Mouse (Mus musculus) spleen, adult 2 months (tissue): Measurements from ENCODE around the gene Esyt3. TPM values are rescaled to one million over a fixed set of nuclear protein-coding genes. Genes with fewer than 3 reads are reported as not detected.

ENCODE experiments used
- DNase-seq, 2 experiments: peaks; one replicate each; pipeline versions ENCODE4 v3.0.0 to v3.0.0-alpha.2; 2012 to 2021; ENCODE audit warnings: low spot score in 2 of 2, low read depth in 1 of 2
- H3K27ac ChIP-seq: fragments of 200-500 bp; 2 replicates; pipeline ENCODE4 v1.5.1; 2012; ENCODE audit warnings: low read length, inconsistent platforms; ENCODE audit not compliant: insufficient read depth
- H3K27me3 ChIP-seq: fragments of 200-500 bp; 2 replicates; pipeline ENCODE4 v1.6.1; 2012; ENCODE audit warnings: mild to moderate bottlenecking, moderate library complexity, low read length, inconsistent platforms; ENCODE audit not compliant: control insufficient read depth, insufficient read depth
- H3K36me3 ChIP-seq: fragments of 200-500 bp; 2 replicates; pipeline ENCODE4 v1.6.1; 2012; ENCODE audit warnings: mild to moderate bottlenecking, low read length, inconsistent platforms; ENCODE audit not compliant: control insufficient read depth, insufficient read depth
- H3K4me1 ChIP-seq: fragments of 200-500 bp; 2 replicates; pipeline ENCODE4 v1.6.1; 2011; ENCODE audit warnings: inconsistent platforms; ENCODE audit not compliant: control insufficient read depth, insufficient read depth, insufficient read length
- H3K4me3 ChIP-seq: fragments of 200-500 bp; 2 replicates; pipeline ENCODE4 v1.5.1; 2011; ENCODE audit warnings: mild to moderate bottlenecking, inconsistent platforms; ENCODE audit not compliant: insufficient read depth, insufficient read length; ENCODE audit errors: extremely low read depth
- CTCF ChIP-seq: fragments of 200-500 bp; IDR thresholded peaks from 2 replicates; pipeline ENCODE4 v1.5.1; 2011; ENCODE audit warnings: mild to moderate bottlenecking, inconsistent platforms; ENCODE audit not compliant: insufficient read depth, insufficient read length, insufficient replicate concordance; ENCODE audit errors: extremely low read depth
- POLR2A ChIP-seq: fragments of 200-500 bp; IDR thresholded peaks from 2 replicates; pipeline ENCODE4 v1.6.1; 2011; ENCODE audit warnings: low read depth, low read length, inconsistent platforms
- whole genome bisulfite sequencing: fragments of 180-500 bp; shearing (Covaris S2); methylation state at CpG from one replicate; pipeline ENCODE4 v1.1.7; 2018; 5-methylcytosine and 5-hydroxymethylcytosine counted together
- polyA plus RNA-seq: library from polyadenylated mRNA; depleted of rRNA; stranded (reverse); fragments of >200 nt; gene quantifications from 2 replicates; pipeline ENCODE4 v1.2.3, GENCODE M21; 2012; rRNA removed

Gene Esyt3
- polyA plus RNA-seq, 1 experiment = 0.19 TPM

GRCm38 (mm10) chr9:99319343-99319951, 38.9 kb downstream of the Esyt3 start:
- TF ChIP-seq CTCF (no peak), POLR2A (no peak)
- no peaks in the 10 kb centered on the region for H3K27me3 ChIP-seq

DNA sequence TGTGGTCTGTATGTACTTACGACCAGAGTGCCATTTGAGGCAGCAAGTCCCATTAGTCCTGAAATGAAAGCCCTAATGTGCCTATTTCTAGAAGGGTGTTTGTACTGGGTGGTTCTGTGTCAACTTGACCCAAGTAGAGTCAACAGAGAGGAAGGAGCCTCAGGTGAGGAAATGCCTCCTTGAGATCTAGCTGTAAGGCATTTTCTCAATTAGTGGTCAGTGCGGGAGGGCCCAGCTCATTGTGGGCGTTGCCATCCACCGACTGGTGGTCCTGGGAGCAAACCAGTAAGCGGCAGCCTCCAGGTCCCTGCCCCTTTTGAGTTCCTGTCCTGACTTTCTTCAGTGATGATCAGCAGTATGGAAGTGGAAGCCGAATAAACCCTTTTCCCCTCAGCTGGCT, 52.1 kb downstream of the Esyt3 start:
- Histone ChIP-seq H3K4me1 (peaks cover 3% of the 10 kb centered on the region; the same call in 1 of the 2 replicates), H3K36me3 (peaks cover 3% of the 10 kb centered on the region; the same call in 1 of the 2 replicates), H3K4me3 (no peak overlapping the region), H3K27me3 (no peaks in the 10 kb centered on the region), H3K27ac (no peak overlapping the region)
- no peak for DNase-seq
- no peak for TF ChIP-seq POLR2A
- TF ChIP-seq CTCF = no peak
- 94% methylated on average over 6 of the region's 6 CpGs for WGBS

More at GRCm38 (mm10) chr9:99319343-99319951, 38.9 kb downstream of the Esyt3 start:
- WGBS = 78% methylated on average over 8 of the region's 8 CpGs
- no peak overlapping the region for H3K4me3 ChIP-seq
- H3K4me1 ChIP-seq = no peaks in the 10 kb centered on the region
- no peak overlapping the region for H3K27ac ChIP-seq
- no peaks in the 10 kb centered on the region for H3K36me3 ChIP-seq
- no peak for DNase-seq

DNA sequence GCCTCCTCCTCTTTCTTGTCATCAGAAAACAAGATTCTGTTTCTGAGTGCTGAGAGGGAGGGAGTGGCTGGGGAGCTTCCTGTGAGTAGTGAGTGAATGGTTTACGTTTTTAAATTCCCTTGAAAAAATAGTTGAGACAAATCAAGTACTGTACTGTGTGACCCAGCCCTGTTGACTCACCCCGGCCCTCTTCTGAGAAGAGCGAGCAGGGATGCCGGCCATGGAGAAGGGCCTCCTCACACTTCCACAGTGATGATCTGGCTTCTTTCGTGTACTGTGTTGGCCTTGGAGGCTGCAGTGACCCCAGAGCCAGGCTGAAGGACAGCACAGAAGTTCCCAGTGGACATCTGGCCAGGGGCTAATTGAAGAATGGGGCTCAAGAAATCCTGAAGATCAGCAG, 54.1 kb downstream of the Esyt3 start:
- TF ChIP-seq CTCF = no peak
- no peak for TF ChIP-seq POLR2A
- no peak for DNase-seq
- Histone ChIP-seq H3K4me3 (no peak overlapping the region), H3K27ac (no peak overlapping the region), H3K4me1 (peaks cover 3% of the 10 kb centered on the region; the same call in 1 of the 2 replicates), H3K27me3 (no peaks in the 10 kb centered on the region), H3K36me3 (peaks cover 5% of the 10 kb centered on the region; the same call in 1 of the 2 replicates)
- 90% methylated on average over 5 of the region's 5 CpGs for WGBS

Other genes starting within 250 kb of the Esyt3 start
- 2.9 TPM in 2 replicates for gene Pik3cb, start 217.9 kb downstream of the Esyt3 start, polyA plus RNA-seq
- gene Faiml, start 121.3 kb downstream of the Esyt3 start, polyA plus RNA-seq = not detected in 2 replicates
- 1.0 and 1.3 TPM in 2 replicates for gene Cep70, start 115.2 kb downstream of the Esyt3 start, polyA plus RNA-seq
- gene Mras, start 78.8 kb upstream of the Esyt3 start, polyA plus RNA-seq = 8.3 and 9.1 TPM in 2 replicates
- gene Nme9, start 92.9 kb upstream of the Esyt3 start, polyA plus RNA-seq = 0.57 and 0.94 TPM in 2 replicates
- gene Armc8, start 210.3 kb upstream of the Esyt3 start, polyA plus RNA-seq = 6.9 and 7.2 TPM in 2 replicates
- gene Dbr1, start 217.2 kb upstream of the Esyt3 start, polyA plus RNA-seq = 6.7 and 12.2 TPM in 2 replicates